Mouse (Mus musculus) midbrain, embryonic 11.5 days (tissue): ENCODE data around the gene Irf8. TPM values are rescaled to one million over a fixed set of nuclear protein-coding genes. Genes with fewer than 3 reads are reported as not detected.
"Not testable (repeated sequence)": the region's sequence is repeated elsewhere in the genome, so short reads cannot be mapped to it uniquely, and the experiment has no call there.

Source experiments
- ATAC-seq: fragments of 200-750 bp; cut with Nextera tagmentation; 2 replicates; pipeline ENCODE4 v1.8.0; 2017; ENCODE audit warnings: moderate TSS enrichment, moderate library complexity; ENCODE audit not compliant: low FRiP score
- DNase-seq: peaks from one replicate; pipeline ENCODE4 v3.0.0; 2015; ENCODE audit warnings: low spot score; ENCODE audit errors: missing footprints
- H3K27ac ChIP-seq: fragments of 300-500 bp; sonication (generic); 2 replicates; pipeline ENCODE4 v1.5.1; 2014; ENCODE audit warnings: low read depth, low read length
- H3K27me3 ChIP-seq: fragments of 300-500 bp; sonication (generic); 2 replicates; pipeline ENCODE4 v1.6.1; 2014; ENCODE audit warnings: mild to moderate bottlenecking, low read length, moderate library complexity, mixed read lengths; ENCODE audit not compliant: control insufficient read depth, insufficient read depth
- H3K36me3 ChIP-seq: fragments of 300-500 bp; sonication (generic); 2 replicates; pipeline ENCODE4 v1.6.1; 2014; ENCODE audit warnings: mild to moderate bottlenecking, low read length, moderate library complexity, mixed read lengths; ENCODE audit not compliant: control insufficient read depth, insufficient read depth
- H3K4me1 ChIP-seq: fragments of 300-500 bp; sonication (generic); 2 replicates; pipeline ENCODE4 v1.6.1; 2014; ENCODE audit warnings: low read length; ENCODE audit not compliant: control insufficient read depth, insufficient read depth
- H3K4me2 ChIP-seq: fragments of 300-500 bp; sonication (generic); 2 replicates; pipeline ENCODE4 v1.6.1; 2014; ENCODE audit warnings: mild to moderate bottlenecking, moderate library complexity
- H3K4me3 ChIP-seq: fragments of 300-500 bp; sonication (generic); 2 replicates; pipeline ENCODE4 v1.5.1; 2014; ENCODE audit warnings: low read depth, low read length
- H3K9ac ChIP-seq: fragments of 300-500 bp; sonication (generic); 2 replicates; pipeline ENCODE4 v1.6.1; 2014; ENCODE audit warnings: low read length
- H3K9me3 ChIP-seq: fragments of 300-500 bp; sonication (generic); 2 replicates; pipeline ENCODE4 v1.6.1; 2016; ENCODE audit warnings: low read length; ENCODE audit not compliant: control insufficient read depth
- WGBS: fragments of 180-500 bp; shearing (Covaris S2); extraction: QIAGEN DNeasy Blood & Tissue Kit; methylation state at CpG from one replicate; pipeline ENCODE4 v1.1.7; 2014; 5-methylcytosine and 5-hydroxymethylcytosine counted together
- polyA plus RNA-seq: library from polyadenylated mRNA; unstranded; fragments of >200 nt; fragmentation: Nextera tagmentation; extraction: Ambion mirVana; gene quantifications from 2 replicates; pipeline ENCODE4 v1.2.1, GENCODE M21; 2014

Gene Irf8
- polyA plus RNA-seq, 1 experiment from 2014 or later, result 4.7 TPM

- ATAC-seq, result no peak
- no peak overlapping the region for H3K27ac ChIP-seq
- no peaks in the 10 kb centered on the region for H3K36me3 ChIP-seq
- H3K4me1 ChIP-seq, result no peaks in the 10 kb centered on the region
- H3K4me2 ChIP-seq, result no peak overlapping the region
- H3K27me3 ChIP-seq, result no peaks in the 10 kb centered on the region
- WGBS, result 85% methylated on average over 15 of the region's 15 CpGs
- DNase-seq, result no peak
- no peak overlapping the region for H3K4me3 ChIP-seq
- no peak overlapping the region for H3K9ac ChIP-seq
- no peaks in the 10 kb centered on the region for H3K9me3 ChIP-seq
Observed at GRCm38 (mm10) chr8:120792710-120793109, 56.6 kb downstream of the Irf8 start.

GRCm38 (mm10) chr8:120795944-120796635 lies 59.9 kb downstream of the Irf8 start:
- Histone ChIP-seq H3K9ac (no peak overlapping the region), H3K27ac (no peak overlapping the region), H3K27me3 (no peaks in the 10 kb centered on the region), H3K36me3 (no peaks in the 10 kb centered on the region), H3K4me2 (no peak overlapping the region), H3K4me1 (no peaks in the 10 kb centered on the region), H3K9me3 (no peaks in the 10 kb centered on the region), H3K4me3 (no peak overlapping the region)
- WGBS, result 43% methylated on average over 9 of the region's 9 CpGs
- ATAC-seq (peak; percentile 80), DNase-seq (peak; percentile 99)

GRCm38 (mm10) chr8:120797019-120797727 lies 61.0 kb downstream of the Irf8 start:
- Histone ChIP-seq H3K4me1 (no peaks in the 10 kb centered on the region), H3K27ac (no peak overlapping the region), H3K4me2 (no peak overlapping the region), H3K9me3 (no peaks in the 10 kb centered on the region), H3K36me3 (no peaks in the 10 kb centered on the region), H3K4me3 (no peak overlapping the region), H3K27me3 (no peaks in the 10 kb centered on the region), H3K9ac (no peak overlapping the region)
- ATAC-seq (no peak), DNase-seq (no peak)
- WGBS, result 83% methylated on average over 9 of the region's 9 CpGs

- 10% methylated on average over 17 of the region's 17 CpGs for whole genome bisulfite sequencing
- Histone ChIP-seq H3K9ac (no peak overlapping the region; the same call in 1 of the 2 replicates), H3K4me3 (no peak overlapping the region), H3K27me3 (no peaks in the 10 kb centered on the region), H3K4me2 (peak overlapping the region; percentile 24), H3K36me3 (no peaks in the 10 kb centered on the region), H3K9me3 (no peaks in the 10 kb centered on the region), H3K4me1 (no peaks in the 10 kb centered on the region), H3K27ac (no peak overlapping the region)
- DNase-seq (peak; percentile 96), ATAC-seq (peak; percentile 54; the same call in 1 of the 2 replicates)
Observed at GRCm38 (mm10) chr8:120800308-120800865, 64.2 kb downstream of the Irf8 start.

GRCm38 (mm10) chr8:120803661-120804375 lies 67.7 kb downstream of the Irf8 start:
- WGBS, result 54% methylated on average over 6 of the region's 6 CpGs
- not testable (repeated sequence) for H3K27me3 ChIP-seq

DNA sequence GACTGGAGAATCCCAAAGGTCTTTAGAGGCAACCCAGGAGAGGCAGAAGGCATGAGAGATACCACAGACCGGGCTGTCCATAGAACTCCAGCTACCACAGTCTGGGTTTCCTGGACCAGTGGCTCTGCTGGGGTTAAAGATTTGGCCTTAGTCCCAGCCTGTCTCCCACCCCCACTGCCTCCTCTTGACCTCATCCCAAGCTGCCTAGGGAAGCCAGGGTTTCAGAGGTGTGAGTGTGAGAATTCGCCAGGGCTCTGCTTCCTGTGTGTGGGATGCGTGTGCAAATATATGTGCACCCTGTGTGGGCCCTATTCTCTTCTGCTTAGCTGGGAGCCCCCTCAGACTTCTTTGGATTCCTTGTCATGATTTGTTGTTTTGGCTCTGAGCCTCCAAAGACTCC lies 68.6 kb downstream of the Irf8 start:
- ATAC-seq (no peak), DNase-seq (peak; percentile 21)
- H3K27me3 ChIP-seq, result no peaks in the 10 kb centered on the region
- no peaks in the 10 kb centered on the region for H3K9me3 ChIP-seq
- WGBS, result 81% methylated on average over 3 of the region's 3 CpGs
- H3K9ac ChIP-seq, result no peak overlapping the region
- H3K36me3 ChIP-seq, result no peaks in the 10 kb centered on the region
- no peak overlapping the region for H3K4me3 ChIP-seq
- H3K4me1 ChIP-seq, result no peaks in the 10 kb centered on the region
- no peak overlapping the region for H3K27ac ChIP-seq
- no peak overlapping the region for H3K4me2 ChIP-seq

More at GRCm38 (mm10) chr8:120803661-120804375, 67.7 kb downstream of the Irf8 start:
- not testable (repeated sequence) for ATAC-seq, H3K9me3 ChIP-seq, H3K4me2 ChIP-seq, H3K4me3 ChIP-seq, H3K27ac ChIP-seq, H3K36me3 ChIP-seq, H3K9ac ChIP-seq, H3K4me1 ChIP-seq
- peak; percentile 31 for DNase-seq

Other genes with a start within 250 kb of the Irf8 start
- 113 and 120 TPM in 2 replicates for gene Gins2, start 147.1 kb upstream of the Irf8 start, polyA plus RNA-seq
- 2.9 and 4.4 TPM in 2 replicates for gene 1190005I06Rik, start 88.7 kb upstream of the Irf8 start, polyA plus RNA-seq
- gene Gm27021, start 68.3 kb upstream of the Irf8 start, polyA plus RNA-seq, result 3.4 and 3.5 TPM in 2 replicates
- gene Cox4i1, start 68.1 kb upstream of the Irf8 start, polyA plus RNA-seq, result 937 and 953 TPM in 2 replicates
- 292 and 306 TPM in 2 replicates for gene Emc8, start 67.8 kb upstream of the Irf8 start, polyA plus RNA-seq